Mouse (Mus musculus) hindbrain, postnatal 0 days (tissue): ENCODE results near the gene Mettl7a3. TPM values are rescaled to one million over a fixed set of nuclear protein-coding genes. Genes with fewer than 3 reads are reported as not detected.
"Not testable (repeated sequence)": the region's sequence is repeated elsewhere in the genome, so short reads cannot be mapped to it uniquely, and the experiment has no call there.

Experiments
- ATAC-seq: fragments of 200-750 bp; cut with Nextera tagmentation; 2 replicates; pipeline ENCODE4 v1.8.0; 2017; ENCODE audit warnings: mild to moderate bottlenecking, moderate TSS enrichment, moderate library complexity
- DNase-seq: peaks from one replicate; pipeline ENCODE4 v3.0.0-alpha.2; 2015; ENCODE audit warnings: low spot score
- H3K27ac ChIP-seq: fragments of 300-500 bp; sonication (generic); 2 replicates; pipeline ENCODE4 v1.5.1; 2014; ENCODE audit warnings: mild to moderate bottlenecking
- H3K27me3 ChIP-seq: fragments of 300-500 bp; sonication (generic); 2 replicates; pipeline ENCODE4 v1.6.1; 2014; ENCODE audit warnings: low read length, mixed read lengths; ENCODE audit not compliant: insufficient read depth
- H3K36me3 ChIP-seq: fragments of 300-500 bp; sonication (generic); 2 replicates; pipeline ENCODE4 v1.6.1; 2014; ENCODE audit warnings: low read length, mixed read lengths; ENCODE audit not compliant: insufficient read depth
- H3K4me1 ChIP-seq: fragments of 300-500 bp; sonication (generic); 2 replicates; pipeline ENCODE4 v1.6.1; 2014; ENCODE audit warnings: antibody characterized with exemption, low read length, mixed read lengths; ENCODE audit not compliant: insufficient read depth
- H3K4me2 ChIP-seq: fragments of 300-500 bp; sonication (generic); 2 replicates; pipeline ENCODE4 v1.6.1; 2014; ENCODE audit warnings: low read depth, mild to moderate bottlenecking, low read length, moderate library complexity, mixed read lengths
- H3K4me3 ChIP-seq: fragments of 300-500 bp; sonication (generic); 2 replicates; pipeline ENCODE4 v1.5.1; 2014; ENCODE audit warnings: low read length
- H3K9ac ChIP-seq: fragments of 300-500 bp; sonication (generic); replicated peaks from 2 replicates; pipeline ENCODE4 v1.6.1; 2014; ENCODE audit warnings: mild to moderate bottlenecking, low read length, moderate library complexity, mixed read lengths
- H3K9me3 ChIP-seq: fragments of 300-500 bp; sonication (generic); 2 replicates; pipeline ENCODE4 v1.6.1; 2016; ENCODE audit warnings: low read length, mixed read lengths
- CTCF ChIP-seq: IDR thresholded peaks from 2 replicates; pipeline ENCODE4 v1.5.1; 2016; ENCODE audit warnings: antibody characterized with exemption, control low read depth, low read depth
- WGBS: fragments of 180-500 bp; shearing (Covaris S2); extraction: QIAGEN DNeasy Blood & Tissue Kit; methylation state at CpG from one replicate; pipeline ENCODE4 v1.1.7; 2014; 5-methylcytosine and 5-hydroxymethylcytosine counted together
- polyA plus RNA-seq: library from polyadenylated mRNA; unstranded; fragments of >200 nt; fragmentation: Nextera tagmentation; extraction: Ambion mirVana; gene quantifications from 2 replicates; pipeline ENCODE4 v1.2.1, GENCODE M21; 2015
- total RNA-seq: library from RNA; depleted of rRNA; stranded (reverse); fragments of >200 nt; gene quantifications from 2 replicates; pipeline ENCODE4 v1.2.3, GENCODE M21; 2014

The Mettl7a3 gene
- total and polyA plus RNA-seq, 2 experiments from 2014 or later: 0.25 to 1.2 TPM

DNA sequence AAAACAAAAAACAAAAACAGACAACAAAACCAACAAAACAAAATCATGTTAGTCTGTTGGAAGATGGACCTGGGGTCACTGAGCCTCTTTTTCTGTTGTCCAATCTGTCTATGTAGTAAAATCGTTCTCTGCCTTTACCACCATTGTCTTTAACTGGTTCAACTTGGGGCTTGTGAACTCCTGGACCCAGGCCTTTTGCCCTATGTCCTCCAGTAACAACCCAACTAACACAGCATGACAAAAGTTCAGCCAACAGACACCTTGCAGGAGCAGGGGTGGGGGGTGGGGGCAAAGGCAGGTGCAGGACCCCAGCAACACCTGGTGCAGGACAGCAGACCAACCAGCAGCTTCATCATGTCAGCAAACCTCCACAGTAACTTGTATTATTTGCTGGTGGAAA lies 14.8 kb upstream of the Mettl7a3 start:
- 96% methylated on average over 1 of the region's 1 CpGs for WGBS
- Histone ChIP-seq H3K36me3 (no peaks in the 10 kb centered on the region), H3K4me1 (no peaks in the 10 kb centered on the region), H3K9me3 (no peaks in the 10 kb centered on the region), H3K27me3 (no peaks in the 10 kb centered on the region), H3K4me2 (no peak overlapping the region), H3K9ac (no peak overlapping the region), H3K4me3 (no peak overlapping the region), H3K27ac (no peak overlapping the region)
- ATAC-seq (no peak), DNase-seq (no peak)
- no peak for TF ChIP-seq CTCF

GRCm38 (mm10) chr15:100320295-100320905 lies 14.3 kb upstream of the Mettl7a3 start:
- DNase-seq: no peak
- Histone ChIP-seq H3K36me3 (no peaks in the 10 kb centered on the region), H3K9ac (no peak overlapping the region), H3K4me3 (no peak overlapping the region), H3K4me2 (no peak overlapping the region), H3K4me1 (no peaks in the 10 kb centered on the region), H3K27me3 (no peaks in the 10 kb centered on the region), H3K27ac (no peak overlapping the region), H3K9me3 (no peaks in the 10 kb centered on the region)
- no peak for ATAC-seq
- no peak for TF ChIP-seq CTCF
- 78% methylated on average over 9 of the region's 9 CpGs for WGBS

- no peak overlapping the region for H3K27ac ChIP-seq
Observed at GRCm38 (mm10) chr15:100321134-100321533, 13.6 kb upstream of the Mettl7a3 start.

GRCm38 (mm10) chr15:100324021-100324591 lies 10.6 kb upstream of the Mettl7a3 start:
- ATAC-seq (no peak), DNase-seq (no peak)
- H3K9me3 ChIP-seq: no peaks in the 10 kb centered on the region
- H3K9ac ChIP-seq: no peak overlapping the region
- H3K4me1 ChIP-seq: no peaks in the 10 kb centered on the region
- H3K27me3 ChIP-seq: no peaks in the 10 kb centered on the region
- no peaks in the 10 kb centered on the region for H3K36me3 ChIP-seq
- 73% methylated on average over 12 of the region's 12 CpGs for WGBS
- H3K4me2 ChIP-seq: no peak overlapping the region
- H3K4me3 ChIP-seq: no peak overlapping the region
- no peak for TF ChIP-seq CTCF
- no peak overlapping the region for H3K27ac ChIP-seq

More at GRCm38 (mm10) chr15:100321134-100321533, 13.6 kb upstream of the Mettl7a3 start:
- H3K27me3 ChIP-seq: no peaks in the 10 kb centered on the region
- no peak overlapping the region for H3K4me2 ChIP-seq
- H3K4me3 ChIP-seq: no peak overlapping the region
- ATAC-seq (no peak), DNase-seq (peak; percentile 55)
- H3K36me3 ChIP-seq: no peaks in the 10 kb centered on the region
- no peak overlapping the region for H3K9ac ChIP-seq
- peak; percentile 54 for TF ChIP-seq CTCF
- H3K4me1 ChIP-seq: no peaks in the 10 kb centered on the region
- 51% methylated on average over 5 of the region's 5 CpGs for WGBS
- H3K9me3 ChIP-seq: no peaks in the 10 kb centered on the region

DNA sequence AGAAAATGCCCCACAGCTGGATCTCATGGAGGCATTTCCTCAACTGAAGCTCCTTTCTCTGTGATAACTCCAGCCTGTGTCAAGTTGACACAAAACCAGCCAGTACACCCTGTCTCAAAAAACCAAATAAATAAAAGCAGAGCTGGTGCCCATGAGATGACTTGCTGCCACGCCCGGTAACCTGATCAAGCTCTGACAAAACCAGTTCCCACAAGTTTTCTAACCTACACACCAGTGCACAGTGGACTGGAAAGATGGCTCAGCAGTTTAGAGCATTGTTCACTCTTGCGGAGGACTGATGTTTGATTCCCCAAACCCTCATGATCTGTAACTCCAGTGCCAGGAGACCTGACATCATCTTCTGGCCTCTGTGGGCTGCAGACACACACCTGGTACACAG lies 9.5 kb upstream of the Mettl7a3 start:
- H3K27me3 ChIP-seq: no peaks in the 10 kb centered on the region
- TF ChIP-seq CTCF: no peak
- no peak for DNase-seq
- no peaks in the 10 kb centered on the region for H3K9me3 ChIP-seq
- no peaks in the 10 kb centered on the region for H3K36me3 ChIP-seq
- H3K4me2 ChIP-seq: no peak overlapping the region
- H3K4me1 ChIP-seq: no peaks in the 10 kb centered on the region
- no peak overlapping the region for H3K27ac ChIP-seq
- H3K4me3 ChIP-seq: no peak overlapping the region
- no peak overlapping the region for H3K9ac ChIP-seq
- WGBS: 84% methylated on average over 3 of the region's 3 CpGs
- no peak for ATAC-seq

GRCm38 (mm10) chr15:100328089-100328488 lies 6.6 kb upstream of the Mettl7a3 start:
- H3K27me3 ChIP-seq, H3K9ac ChIP-seq, ATAC-seq, H3K9me3 ChIP-seq, H3K27ac ChIP-seq, H3K36me3 ChIP-seq, DNase-seq, H3K4me3 ChIP-seq, H3K4me1 ChIP-seq, H3K4me2 ChIP-seq: not testable (repeated sequence)
- 72% methylated on average over 3 of the region's 4 CpGs for WGBS

- H3K27ac ChIP-seq, H3K27me3 ChIP-seq, H3K36me3 ChIP-seq, DNase-seq, H3K9me3 ChIP-seq, H3K4me1 ChIP-seq, H3K9ac ChIP-seq, ATAC-seq, H3K4me2 ChIP-seq, H3K4me3 ChIP-seq: not testable (repeated sequence)
- 55% methylated on average over 9 of the region's 10 CpGs for WGBS
Observed at GRCm38 (mm10) chr15:100329336-100329735, 5.4 kb upstream of the Mettl7a3 start.
